In genomic region chr12:79966289-79966615, GRCm38 (mm10) we compare ENCODE assay signal across 9 mouse cellular contexts.
DNase-seq lines count a peak whose midpoint lies in the region; ATAC-seq lines count a peak whose summit lies in the region.
"Had no signal": no experiment of that assay in that cellular context is flagged by ENCODE, and none has a peak within 500 bp of the region (broad histone marks: within the 10 kb centered on the region; RNA-seq: fewer than 3 reads in every experiment).

No protein-coding gene starts in this region.

- DNase-seq in kidney, adult 9 months: no peak
- DNase-seq in embryonic facial prominence, embryonic 11.5 days (ENCODE audit: low spot score): no peak
- no peak for DNase-seq in hindbrain, embryonic 14.5 days (ENCODE audit: low spot score)
- no peak for DNase-seq in spleen, postnatal 10 days (ENCODE audit: low spot score in 2 of 2)
- no peak for DNase-seq in kidney, adult 8-10 months
- no peak for DNase-seq in frontal cortex, adult 2 months (ENCODE audit: extremely low spot score in 1 of 2, low spot score in 1 of 2)

- H3K4me3 ChIP-seq in kidney, embryonic 14.5 days (ENCODE audit: low read length): no peak overlapping the region
- H3K4me3 ChIP-seq in embryonic facial prominence, embryonic 11.5 days (ENCODE audit: low read depth, low read length): no peak overlapping the region
- no peak overlapping the region for H3K4me3 ChIP-seq in hindbrain, embryonic 14.5 days (replicated peaks; ENCODE audit: low read length)
- peak overlapping the region; percentile 40; the same call in 1 of the 2 replicates for H3K4me3 ChIP-seq in midbrain, embryonic 12.5 days

- H3K27ac ChIP-seq in kidney, embryonic 14.5 days (ENCODE audit: low read depth, low read length): peak overlapping the region; percentile 87
- H3K27ac ChIP-seq in embryonic facial prominence, embryonic 11.5 days (replicated peaks; ENCODE audit: low read depth, low read length): peak overlapping the region; percentile 79
- H3K27ac ChIP-seq in hindbrain, embryonic 14.5 days: no peak overlapping the region; the same call in 1 of the 2 replicates
- H3K27ac ChIP-seq in midbrain, embryonic 12.5 days (replicated peaks): peak overlapping the region; percentile 63; the same call in 1 of the 2 replicates
- H3K27ac ChIP-seq: macrophage had no signal

- 51% methylated on average over 6 of the region's 6 CpGs for WGBS in kidney, embryonic 14.5 days
- 29% methylated on average over 6 of the region's 6 CpGs for WGBS in embryonic facial prominence, embryonic 11.5 days
- WGBS in hindbrain, embryonic 14.5 days: 65% methylated on average over 6 of the region's 6 CpGs
- WGBS in midbrain, embryonic 12.5 days: 47% methylated on average over 6 of the region's 6 CpGs

- H3K27me3 ChIP-seq in kidney, embryonic 14.5 days (ENCODE audit: control insufficient read depth, insufficient read depth, low read length): no peaks in the 10 kb centered on the region
- H3K27me3 ChIP-seq in embryonic facial prominence, embryonic 11.5 days (ENCODE audit: control insufficient read depth, insufficient read depth, low read length): no peaks in the 10 kb centered on the region
- no peaks in the 10 kb centered on the region for H3K27me3 ChIP-seq in hindbrain, embryonic 14.5 days (ENCODE audit: control insufficient read depth, insufficient read depth, low read length)
- H3K27me3 ChIP-seq in midbrain, embryonic 12.5 days: peaks cover 13% of the 10 kb centered on the region

- H3K9ac ChIP-seq in kidney, embryonic 14.5 days (ENCODE audit: low read depth, low read length): peak overlapping the region; percentile 61
- peak overlapping the region; percentile 72 for H3K9ac ChIP-seq in embryonic facial prominence, embryonic 11.5 days (replicated peaks; ENCODE audit: low read length)
- peak overlapping the region; percentile 77; the same call in 1 of the 2 replicates for H3K9ac ChIP-seq in hindbrain, embryonic 14.5 days
- peak overlapping the region; percentile 62; the same call in 1 of the 2 replicates for H3K9ac ChIP-seq in midbrain, embryonic 12.5 days (replicated peaks)

- no peaks in the 10 kb centered on the region for H3K36me3 ChIP-seq in kidney, embryonic 14.5 days (ENCODE audit: control insufficient read depth, insufficient read depth, low read length)
- no peaks in the 10 kb centered on the region for H3K36me3 ChIP-seq in embryonic facial prominence, embryonic 11.5 days (replicated peaks; ENCODE audit: control insufficient read depth, insufficient read depth, low read depth, low read length)
- H3K36me3 ChIP-seq in hindbrain, embryonic 14.5 days (replicated peaks; ENCODE audit: control insufficient read depth, insufficient read depth): no peaks in the 10 kb centered on the region
- no peaks in the 10 kb centered on the region for H3K36me3 ChIP-seq in midbrain, embryonic 12.5 days

- ATAC-seq in kidney, embryonic 14.5 days (ENCODE audit: low FRiP score, low TSS enrichment): no peak
- peak; percentile 8; the same call in 1 of the 2 replicates for ATAC-seq in embryonic facial prominence, embryonic 11.5 days (replicated peaks; ENCODE audit: insufficient number of reproducible peaks, low FRiP score, low TSS enrichment, low read depth)
- ATAC-seq in hindbrain, embryonic 14.5 days (ENCODE audit: low FRiP score): no peak
- ATAC-seq in midbrain, embryonic 12.5 days (ENCODE audit: low FRiP score, low read depth): no peak

- H3K4me1 ChIP-seq in kidney, embryonic 14.5 days (ENCODE audit: control insufficient read depth, insufficient read depth, low read length): peaks cover 67% of the 10 kb centered on the region
- H3K4me1 ChIP-seq in embryonic facial prominence, embryonic 11.5 days (ENCODE audit: control insufficient read depth, insufficient read depth, low read length): peaks cover 27% of the 10 kb centered on the region
- H3K4me1 ChIP-seq in hindbrain, embryonic 14.5 days (replicated peaks; ENCODE audit: control insufficient read depth, insufficient read depth, low read length): peaks cover 23% of the 10 kb centered on the region
- peaks cover 55% of the 10 kb centered on the region for H3K4me1 ChIP-seq in midbrain, embryonic 12.5 days

- H3K4me2 ChIP-seq in kidney, embryonic 14.5 days (replicated peaks; ENCODE audit: low read depth, low read length): peak overlapping the region; percentile 54; the same call in 1 of the 2 replicates
- H3K4me2 ChIP-seq in embryonic facial prominence, embryonic 11.5 days (ENCODE audit: low read depth, low read length): peak overlapping the region; percentile 57
- peak overlapping the region; percentile 70 for H3K4me2 ChIP-seq in hindbrain, embryonic 14.5 days (replicated peaks)
- peak overlapping the region; percentile 57 for H3K4me2 ChIP-seq in midbrain, embryonic 12.5 days (replicated peaks)

- no peaks in the 10 kb centered on the region for H3K9me3 ChIP-seq in kidney, embryonic 14.5 days (ENCODE audit: control insufficient read depth, low read length)
- H3K9me3 ChIP-seq in embryonic facial prominence, embryonic 11.5 days (replicated peaks; ENCODE audit: control insufficient read depth, low read length): no peaks in the 10 kb centered on the region
- no peaks in the 10 kb centered on the region for H3K9me3 ChIP-seq in hindbrain, embryonic 14.5 days (ENCODE audit: control insufficient read depth, low read length)
- no peaks in the 10 kb centered on the region for H3K9me3 ChIP-seq in midbrain, embryonic 12.5 days
